Comparison of ENCODE assay signal across 13 mouse cellular contexts in the genomic region with DNA sequence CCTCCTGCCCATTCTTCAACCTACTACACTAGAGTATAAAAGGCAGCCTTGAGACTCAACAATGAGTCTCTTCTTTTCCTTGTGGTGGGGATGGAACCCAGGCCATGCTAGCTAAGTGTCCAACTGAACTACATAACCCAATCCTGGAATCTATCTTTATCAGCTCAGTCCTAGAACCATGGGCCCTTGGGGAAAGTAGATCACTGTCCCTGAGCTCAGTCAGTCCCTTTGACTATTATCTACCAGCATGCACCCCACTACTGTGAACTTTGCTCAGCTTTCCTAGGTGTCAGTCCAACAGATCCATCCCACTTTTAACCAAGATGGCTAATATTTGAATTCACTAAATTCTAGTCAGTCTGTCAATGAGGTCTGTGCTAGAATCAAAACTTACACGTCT. TPM values are rescaled to one million over a fixed set of nuclear protein-coding genes. Genes with fewer than 3 reads are reported as not detected.
DNase-seq lines count a peak whose midpoint lies in the region; ATAC-seq and TF ChIP-seq lines count a peak whose summit lies in the region.
"Had no signal": no experiment of that assay in that cellular context is flagged by ENCODE, and none has a peak within 500 bp of the region (broad histone marks: within the 10 kb centered on the region; RNA-seq: fewer than 3 reads in every experiment).

No protein-coding gene starts in this region.

- ATAC-seq in heart, embryonic 13.5 days (ENCODE audit: extremely low read depth, insufficient number of reproducible peaks, low FRiP score, low TSS enrichment), result no peak
- ATAC-seq in heart, embryonic 12.5 days (ENCODE audit: insufficient number of reproducible peaks, low FRiP score), result no peak
- ATAC-seq in midbrain, postnatal 0 days (ENCODE audit: low FRiP score), result no peak
- no peak for ATAC-seq in intestine, postnatal 0 days
- ATAC-seq in liver, embryonic 16.5 days (ENCODE audit: low read depth), result no peak
- no peak for ATAC-seq in erythroblast, adult 5-6 weeks (replicated peaks; ENCODE audit: low FRiP score, poor library complexity, severe bottlenecking)

- H3K4me1 ChIP-seq in heart, embryonic 13.5 days, result peaks cover 59% of the 10 kb centered on the region
- H3K4me1 ChIP-seq in heart, embryonic 12.5 days (replicated peaks), result peaks cover 34% of the 10 kb centered on the region
- peaks cover 9% of the 10 kb centered on the region; the same call in 1 of the 2 replicates for H3K4me1 ChIP-seq in midbrain, postnatal 0 days (ENCODE audit: insufficient read depth, low read length)
- peaks cover 62% of the 10 kb centered on the region for H3K4me1 ChIP-seq in midbrain, embryonic 10.5 days
- H3K4me1 ChIP-seq in intestine, postnatal 0 days (replicated peaks; ENCODE audit: control insufficient read depth, insufficient read depth, low read length), result peaks cover 3% of the 10 kb centered on the region; the same call in 1 of the 2 replicates
- peaks cover 55% of the 10 kb centered on the region for H3K4me1 ChIP-seq in liver, embryonic 16.5 days (ENCODE audit: control insufficient read depth, low read depth, low read length)

- no peaks in the 10 kb centered on the region for H3K9me3 ChIP-seq in heart, embryonic 13.5 days
- H3K9me3 ChIP-seq in heart, embryonic 12.5 days (replicated peaks), result no peaks in the 10 kb centered on the region
- no peaks in the 10 kb centered on the region for H3K9me3 ChIP-seq in midbrain, postnatal 0 days (ENCODE audit: low read length)
- no peaks in the 10 kb centered on the region for H3K9me3 ChIP-seq in midbrain, embryonic 10.5 days (replicated peaks)
- H3K9me3 ChIP-seq in intestine, postnatal 0 days (ENCODE audit: control insufficient read depth), result no peaks in the 10 kb centered on the region
- no peaks in the 10 kb centered on the region for H3K9me3 ChIP-seq in liver, embryonic 16.5 days (replicated peaks; ENCODE audit: control insufficient read depth, low read length)
- H3K9me3 ChIP-seq: neural tube, embryonic 15.5 days had no signal

- TF ChIP-seq CTCF in midbrain, postnatal 0 days (IDR thresholded peaks at IDR 0.05), result no peak
- TF ChIP-seq CTCF in intestine, postnatal 0 days (IDR thresholded peaks at IDR 0.05; ENCODE audit: low read depth), result no peak

- H3K27me3 ChIP-seq in heart, embryonic 13.5 days (replicated peaks), result no peaks in the 10 kb centered on the region
- no peaks in the 10 kb centered on the region for H3K27me3 ChIP-seq in heart, embryonic 12.5 days (replicated peaks)
- H3K27me3 ChIP-seq in midbrain, postnatal 0 days (ENCODE audit: insufficient read depth, low read length), result no peaks in the 10 kb centered on the region
- no peaks in the 10 kb centered on the region for H3K27me3 ChIP-seq in midbrain, embryonic 10.5 days (ENCODE audit: low read depth, poor library complexity, severe bottlenecking)
- no peaks in the 10 kb centered on the region for H3K27me3 ChIP-seq in intestine, postnatal 0 days (replicated peaks; ENCODE audit: control insufficient read depth, insufficient read depth, low read length)
- no peaks in the 10 kb centered on the region for H3K27me3 ChIP-seq in liver, embryonic 16.5 days (ENCODE audit: control insufficient read depth, insufficient read depth, low read depth, low read length)
- H3K27me3 ChIP-seq: neural tube, embryonic 15.5 days had no signal

- H3K4me3 ChIP-seq in heart, embryonic 13.5 days, result no peak overlapping the region
- no peak overlapping the region for H3K4me3 ChIP-seq in heart, embryonic 12.5 days
- no peak overlapping the region for H3K4me3 ChIP-seq in midbrain, postnatal 0 days (ENCODE audit: low read depth, low read length)
- H3K4me3 ChIP-seq in midbrain, embryonic 10.5 days, result no peak overlapping the region
- no peak overlapping the region for H3K4me3 ChIP-seq in intestine, postnatal 0 days (ENCODE audit: low read depth, low read length)
- H3K4me3 ChIP-seq in liver, embryonic 16.5 days (ENCODE audit: low read depth, low read length), result no peak overlapping the region
- H3K4me3 ChIP-seq: layer of hippocampus, adult 2 months had no signal

- WGBS in heart, embryonic 13.5 days, result 64% methylated on average over 1 of the region's 1 CpGs
- WGBS in heart, embryonic 12.5 days, result 88% methylated on average over 1 of the region's 1 CpGs
- WGBS in midbrain, postnatal 0 days, result 82% methylated on average over 1 of the region's 1 CpGs
- WGBS in midbrain, embryonic 10.5 days, result 85% methylated on average over 1 of the region's 1 CpGs
- WGBS in intestine, postnatal 0 days, result 70% methylated on average over 1 of the region's 1 CpGs
- WGBS in liver, embryonic 16.5 days (ENCODE audit: insufficient replicate concordance), result 63% methylated on average over 1 of the region's 1 CpGs

- H3K36me3 ChIP-seq in heart, embryonic 13.5 days, result peaks cover 77% of the 10 kb centered on the region
- peaks cover 68% of the 10 kb centered on the region for H3K36me3 ChIP-seq in heart, embryonic 12.5 days
- peaks cover 55% of the 10 kb centered on the region for H3K36me3 ChIP-seq in midbrain, postnatal 0 days (ENCODE audit: insufficient read depth, low read length)
- peaks cover 78% of the 10 kb centered on the region for H3K36me3 ChIP-seq in midbrain, embryonic 10.5 days
- H3K36me3 ChIP-seq in intestine, postnatal 0 days (ENCODE audit: control insufficient read depth, insufficient read depth), result peaks cover 61% of the 10 kb centered on the region
- H3K36me3 ChIP-seq in liver, embryonic 16.5 days (ENCODE audit: control insufficient read depth, insufficient read depth), result peaks cover 61% of the 10 kb centered on the region

- DNase-seq in midbrain, postnatal 0 days (ENCODE audit: low spot score), result no peak
- DNase-seq in midbrain, embryonic 10.5 days (ENCODE audit: low spot score), result no peak
- no peak for DNase-seq in adrenal gland, adult 8-10 months
- DNase-seq: cerebellum, adult 18-20 months; kidney, adult 2 months; lung, embryonic 14.5 days had no signal

- H3K9ac ChIP-seq in heart, embryonic 13.5 days, result no peak overlapping the region
- H3K9ac ChIP-seq in heart, embryonic 12.5 days, result no peak overlapping the region
- H3K9ac ChIP-seq in midbrain, postnatal 0 days (replicated peaks; ENCODE audit: low read length, poor library complexity, severe bottlenecking), result no peak overlapping the region
- H3K9ac ChIP-seq in intestine, postnatal 0 days (ENCODE audit: low read depth, low read length), result no peak overlapping the region
- H3K9ac ChIP-seq in liver, embryonic 16.5 days (ENCODE audit: low read depth, low read length), result no peak overlapping the region
- H3K9ac ChIP-seq: lung, embryonic 14.5 days; neural tube, embryonic 15.5 days had no signal

- H3K27ac ChIP-seq in heart, embryonic 13.5 days (replicated peaks), result peak overlapping the region; percentile 92
- H3K27ac ChIP-seq in heart, embryonic 12.5 days (ENCODE audit: poor library complexity, severe bottlenecking), result no peak overlapping the region
- 0 out of 2 replicates have a peak overlapping the region, but pooled peaks have one; percentile 32 for H3K27ac ChIP-seq in midbrain, postnatal 0 days (ENCODE audit: low read depth, low read length)
- no peak overlapping the region for H3K27ac ChIP-seq in midbrain, embryonic 10.5 days (replicated peaks)
- peak overlapping the region; percentile 24; the same call in 1 of the 2 replicates for H3K27ac ChIP-seq in intestine, postnatal 0 days (ENCODE audit: low read depth, low read length)
- H3K27ac ChIP-seq in liver, embryonic 16.5 days (ENCODE audit: low read length), result peak overlapping the region; percentile 75

- no peak overlapping the region for H3K4me2 ChIP-seq in heart, embryonic 13.5 days
- no peak overlapping the region for H3K4me2 ChIP-seq in heart, embryonic 12.5 days
- H3K4me2 ChIP-seq in midbrain, postnatal 0 days (ENCODE audit: low read depth, low read length, poor library complexity, severe bottlenecking), result no peak overlapping the region
- no peak overlapping the region for H3K4me2 ChIP-seq in intestine, postnatal 0 days (replicated peaks; ENCODE audit: low read depth)
- H3K4me2 ChIP-seq in liver, embryonic 16.5 days (ENCODE audit: low read depth, low read length), result no peak overlapping the region

RNA-seq across cellular contexts. Expression of a gene that starts 1.0 kb away (rescaled TPM):
- polyA plus RNA-seq in heart, embryonic 13.5 days (2015; fragmentation: Nextera tagmentation; extraction: Ambion mirVana), result 108 and 123 TPM in 2 replicates
- 129 and 131 TPM in 2 replicates for polyA plus RNA-seq in heart, embryonic 12.5 days (2016; fragmentation: Nextera tagmentation; extraction: Ambion mirVana)
- 43.8 and 57.5 TPM in 2 replicates for total RNA-seq in midbrain, postnatal 0 days (2014; rRNA removed)
- polyA plus RNA-seq in midbrain, postnatal 0 days (2015; fragmentation: Nextera tagmentation; extraction: Ambion mirVana), result 83.5 and 88.3 TPM in 2 replicates
- polyA plus RNA-seq in midbrain, embryonic 10.5 days (2016; fragmentation: Nextera tagmentation; extraction: Ambion mirVana), result 124 and 131 TPM in 2 replicates
- 67.8 and 74.2 TPM in 2 replicates for polyA plus RNA-seq in intestine, postnatal 0 days (2015; fragmentation: Nextera tagmentation; extraction: Ambion mirVana)
- polyA plus RNA-seq in liver, embryonic 16.5 days (2015; fragmentation: Nextera tagmentation; extraction: Ambion mirVana), result 294 and 307 TPM in 2 replicates
- total RNA-seq in adrenal gland, adult 8-10 months (2022), result 100 to 1,000 TPM; 107 to 125 (median 111) TPM
- 379 and 406 TPM in 2 replicates for total RNA-seq in erythroblast, adult 5-6 weeks (2015; ENCODE audit: low replicate concordance)
- 572 and 669 TPM in 2 replicates for total RNA-seq in erythroblast, adult 5-6 weeks (2017; ENCODE audit: low replicate concordance)

RNA-seq across cellular contexts. Expression of a gene that starts 5.2 kb away (rescaled TPM):
- 711 and 772 TPM in 2 replicates for polyA plus RNA-seq in heart, embryonic 13.5 days (2015; fragmentation: Nextera tagmentation; extraction: Ambion mirVana)
- 747 and 767 TPM in 2 replicates for polyA plus RNA-seq in heart, embryonic 12.5 days (2016; fragmentation: Nextera tagmentation; extraction: Ambion mirVana)
- 369 and 436 TPM in 2 replicates for total RNA-seq in midbrain, postnatal 0 days (2014; rRNA removed)
- 444 and 445 TPM in 2 replicates for polyA plus RNA-seq in midbrain, postnatal 0 days (2015; fragmentation: Nextera tagmentation; extraction: Ambion mirVana)
- 723 and 798 TPM in 2 replicates for polyA plus RNA-seq in midbrain, embryonic 10.5 days (2016; fragmentation: Nextera tagmentation; extraction: Ambion mirVana)
- 474 and 507 TPM in 2 replicates for polyA plus RNA-seq in intestine, postnatal 0 days (2015; fragmentation: Nextera tagmentation; extraction: Ambion mirVana)
- polyA plus RNA-seq in liver, embryonic 16.5 days (2015; fragmentation: Nextera tagmentation; extraction: Ambion mirVana), result 473 and 480 TPM in 2 replicates
- 100 to 1,000 TPM; 629 to 719 (median 673) TPM for total RNA-seq in adrenal gland, adult 8-10 months (2022)
- total RNA-seq in erythroblast, adult 5-6 weeks (2015; ENCODE audit: low replicate concordance), result 255 and 289 TPM in 2 replicates
- 800 and 908 TPM in 2 replicates for total RNA-seq in erythroblast, adult 5-6 weeks (2017; ENCODE audit: low replicate concordance)

RNA-seq across cellular contexts. Expression of a gene that starts 10.2 kb away (rescaled TPM):
- polyA plus RNA-seq in heart, embryonic 13.5 days (2015; fragmentation: Nextera tagmentation; extraction: Ambion mirVana), result 50.2 and 52.3 TPM in 2 replicates
- polyA plus RNA-seq in heart, embryonic 12.5 days (2016; fragmentation: Nextera tagmentation; extraction: Ambion mirVana), result 50.9 and 52.1 TPM in 2 replicates
- 27.5 and 28.2 TPM in 2 replicates for total RNA-seq in midbrain, postnatal 0 days (2014; rRNA removed)
- polyA plus RNA-seq in midbrain, postnatal 0 days (2015; fragmentation: Nextera tagmentation; extraction: Ambion mirVana), result 42.9 and 45.1 TPM in 2 replicates
- polyA plus RNA-seq in midbrain, embryonic 10.5 days (2016; fragmentation: Nextera tagmentation; extraction: Ambion mirVana), result 46.3 and 47.2 TPM in 2 replicates
- polyA plus RNA-seq in intestine, postnatal 0 days (2015; fragmentation: Nextera tagmentation; extraction: Ambion mirVana), result 36.3 and 37.6 TPM in 2 replicates
- 41.5 and 41.9 TPM in 2 replicates for polyA plus RNA-seq in liver, embryonic 16.5 days (2015; fragmentation: Nextera tagmentation; extraction: Ambion mirVana)
- total RNA-seq in adrenal gland, adult 8-10 months (2022), result 10 to 100 TPM; 63.6 to 68.4 (median 66.2) TPM
- 4.4 and 5.9 TPM in 2 replicates for total RNA-seq in erythroblast, adult 5-6 weeks (2015; ENCODE audit: low replicate concordance)
- total RNA-seq in erythroblast, adult 5-6 weeks (2017; ENCODE audit: low replicate concordance), result 7.4 and 7.7 TPM in 2 replicates

RNA-seq across cellular contexts. Expression of a gene that starts 15.3 kb away (rescaled TPM):
- 58.3 and 63.1 TPM in 2 replicates for polyA plus RNA-seq in heart, embryonic 13.5 days (2015; fragmentation: Nextera tagmentation; extraction: Ambion mirVana)
- polyA plus RNA-seq in heart, embryonic 12.5 days (2016; fragmentation: Nextera tagmentation; extraction: Ambion mirVana), result 53.6 and 59.2 TPM in 2 replicates
- total RNA-seq in midbrain, postnatal 0 days (2014; rRNA removed), result 74.8 and 84.6 TPM in 2 replicates
- 92.7 and 103 TPM in 2 replicates for polyA plus RNA-seq in midbrain, postnatal 0 days (2015; fragmentation: Nextera tagmentation; extraction: Ambion mirVana)
- 133 and 139 TPM in 2 replicates for polyA plus RNA-seq in midbrain, embryonic 10.5 days (2016; fragmentation: Nextera tagmentation; extraction: Ambion mirVana)
- 27.3 and 28.3 TPM in 2 replicates for polyA plus RNA-seq in intestine, postnatal 0 days (2015; fragmentation: Nextera tagmentation; extraction: Ambion mirVana)
- 52.7 and 53.1 TPM in 2 replicates for polyA plus RNA-seq in liver, embryonic 16.5 days (2015; fragmentation: Nextera tagmentation; extraction: Ambion mirVana)
- 10 to 100 TPM; 59.9 to 76.8 (median 68.0) TPM for total RNA-seq in adrenal gland, adult 8-10 months (2022)
- total RNA-seq in erythroblast, adult 5-6 weeks (2015; ENCODE audit: low replicate concordance), result 6.0 and 9.6 TPM in 2 replicates
- total RNA-seq in erythroblast, adult 5-6 weeks (2017; ENCODE audit: low replicate concordance), result 25.0 and 28.8 TPM in 2 replicates

RNA-seq across cellular contexts. Expression of a gene that starts 18.9 kb away (rescaled TPM):
- 6.3 and 6.6 TPM in 2 replicates for polyA plus RNA-seq in heart, embryonic 13.5 days (2015; fragmentation: Nextera tagmentation; extraction: Ambion mirVana)
- 4.6 and 6.2 TPM in 2 replicates for polyA plus RNA-seq in heart, embryonic 12.5 days (2016; fragmentation: Nextera tagmentation; extraction: Ambion mirVana)
- total RNA-seq in midbrain, postnatal 0 days (2014; rRNA removed), result 7.6 and 7.7 TPM in 2 replicates
- polyA plus RNA-seq in midbrain, postnatal 0 days (2015; fragmentation: Nextera tagmentation; extraction: Ambion mirVana), result 12.6 and 14.5 TPM in 2 replicates
- 2.9 and 5.3 TPM in 2 replicates for polyA plus RNA-seq in midbrain, embryonic 10.5 days (2016; fragmentation: Nextera tagmentation; extraction: Ambion mirVana)
- polyA plus RNA-seq in intestine, postnatal 0 days (2015; fragmentation: Nextera tagmentation; extraction: Ambion mirVana), result 1.9 and 2.2 TPM in 2 replicates
- polyA plus RNA-seq in liver, embryonic 16.5 days (2015; fragmentation: Nextera tagmentation; extraction: Ambion mirVana), result 2.5 and 3.0 TPM in 2 replicates
- total RNA-seq in adrenal gland, adult 8-10 months (2022), result 10 to 100 TPM; 11.2 to 14.9 (median 12.5) TPM
- 2.3 TPM in 1 of 2 replicates, not detected in the other for total RNA-seq in erythroblast, adult 5-6 weeks (2015; ENCODE audit: low replicate concordance)
- 2.3 and 3.9 TPM in 2 replicates for total RNA-seq in erythroblast, adult 5-6 weeks (2017; ENCODE audit: low replicate concordance)

Comparison
In these comparisons a context has a peak if more than half of its experiments do, and no peak if none do; other contexts are left out.
1. H3K27ac ChIP-seq: peak in heart, embryonic 13.5 days (single experiment), midbrain, postnatal 0 days (single experiment), intestine, postnatal 0 days (single experiment) and liver, embryonic 16.5 days (single experiment); none in heart, embryonic 12.5 days (single experiment) and midbrain, embryonic 10.5 days (single experiment).